Mouse (Mus musculus) gastrocnemius, postnatal 4 days (tissue): ENCODE measurements around the gene Cux1. TPM values are rescaled to one million over a fixed set of nuclear protein-coding genes. Genes with fewer than 3 reads are reported as not detected.
"Not testable (repeated sequence)": the region's sequence is repeated elsewhere in the genome, so short reads cannot be mapped to it uniquely, and the experiment has no call there.

Source experiments
- DNase-seq, 2 experiments: peaks; one replicate each; pipeline ENCODE4 v3.0.0; 2021 to 2022; ENCODE audit warnings: low spot score in 2 of 2, mixed read lengths in 2 of 2
- total RNA-seq, 2 experiments: library from RNA; stranded (reverse); gene quantifications; 2 replicates each; pipeline ENCODE4 v1.2.3; 2021

Cux1 gene
- total RNA-seq, 2 experiments from 2014 or later, result 118 to 123 TPM

DNA sequence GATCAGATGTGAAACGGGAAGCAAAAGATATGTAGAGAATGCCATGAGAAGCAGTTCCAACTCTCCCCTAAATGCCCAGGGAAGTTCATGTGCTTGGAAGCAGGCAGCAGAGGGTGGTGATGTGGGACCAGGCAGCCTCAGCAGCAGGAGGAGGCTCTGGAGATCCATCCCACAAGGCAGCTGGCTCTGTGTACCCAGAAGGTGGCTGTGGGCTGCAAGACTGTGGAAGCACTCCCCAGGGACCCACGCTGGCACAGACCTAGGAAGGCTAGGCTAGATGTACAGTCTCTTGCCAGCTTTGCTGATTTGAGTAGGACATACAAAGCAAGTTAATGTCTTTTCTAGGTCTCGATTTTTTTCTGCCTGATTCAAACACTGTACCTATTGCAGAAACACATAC is 91.0 kb downstream of the Cux1 start:
- peak in 1 of 2 experiments; percentile 36 for DNase-seq

DNA sequence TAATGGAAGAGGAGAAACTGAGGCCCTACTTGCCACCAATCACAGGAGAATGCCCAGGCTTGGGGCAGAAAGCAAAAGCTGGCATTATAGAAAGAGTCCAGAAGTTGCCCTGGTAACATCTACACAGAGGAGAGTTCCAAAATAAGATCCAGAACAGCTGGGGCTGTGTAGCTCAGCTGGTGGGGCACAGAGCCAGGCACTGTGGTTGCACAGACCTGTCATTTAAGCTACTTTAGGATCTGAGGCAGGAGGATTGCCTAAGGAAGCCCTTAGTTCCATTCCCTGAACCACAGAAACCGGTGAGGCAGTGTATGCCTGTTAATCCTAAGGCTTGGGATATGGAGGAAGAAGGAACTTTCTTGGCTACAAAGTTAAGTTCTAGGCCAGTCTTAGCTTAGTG is 92.1 kb downstream of the Cux1 start:
- peak in 1 of 2 experiments; percentile 36 for DNase-seq

DNA sequence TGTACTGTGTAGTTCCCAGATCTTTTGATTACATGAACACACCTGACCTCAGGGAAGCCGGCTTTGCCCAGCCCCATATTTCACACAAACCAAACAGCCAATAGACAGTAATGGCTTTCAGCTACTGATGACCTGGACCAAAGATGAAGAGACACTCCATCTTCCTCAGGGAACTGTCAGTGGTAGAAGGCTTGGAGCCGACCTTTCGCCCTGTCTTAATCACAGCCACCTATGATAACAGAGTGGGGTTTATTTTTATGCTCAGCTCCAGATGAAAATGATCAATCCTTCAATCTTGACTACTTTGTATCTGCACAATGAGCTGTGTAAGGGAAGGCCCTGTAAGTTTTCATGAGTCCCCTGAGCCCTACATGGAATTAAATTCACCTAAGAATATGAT is 93.2 kb downstream of the Cux1 start:
- no peak for DNase-seq

DNA sequence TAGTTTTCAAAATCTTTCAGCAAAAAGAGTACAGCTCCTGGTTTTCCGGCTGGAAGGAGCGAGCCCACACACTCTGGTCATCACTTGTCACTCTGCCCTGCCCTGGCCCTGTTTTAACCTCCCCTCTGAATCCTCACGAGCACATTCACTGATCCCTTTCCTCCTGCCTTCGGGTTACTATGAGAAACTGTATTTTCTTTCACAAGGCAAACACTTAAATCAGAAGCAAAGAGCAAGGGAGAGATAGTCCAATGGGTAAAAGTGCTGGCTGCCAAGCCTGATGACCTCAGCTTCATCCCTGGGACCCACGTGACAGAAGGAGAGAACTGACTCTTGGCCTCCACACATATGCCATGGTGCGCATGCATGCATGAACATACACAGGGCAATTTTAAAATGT is 94.0 kb downstream of the Cux1 start:
- DNase-seq, result no peak

DNA sequence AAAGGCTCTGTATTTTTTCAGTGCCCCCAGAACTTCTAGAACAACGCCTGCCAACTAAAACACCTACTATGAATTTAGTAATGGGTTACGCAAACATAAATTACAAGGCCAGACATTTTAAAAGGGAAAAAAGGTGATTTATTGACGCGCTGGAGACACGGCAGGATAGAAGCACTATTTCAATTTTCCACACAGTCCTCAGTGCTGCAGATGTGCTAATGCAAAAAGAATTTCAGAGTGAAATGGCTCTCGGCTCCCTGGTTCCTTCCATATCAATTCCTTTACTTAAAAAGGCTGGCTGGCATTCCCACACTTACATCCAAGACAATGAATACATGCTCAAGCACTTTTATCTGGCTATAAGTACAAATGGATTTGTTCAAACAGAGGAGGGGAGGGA is 94.4 kb downstream of the Cux1 start:
- DNase-seq, result no peak

DNA sequence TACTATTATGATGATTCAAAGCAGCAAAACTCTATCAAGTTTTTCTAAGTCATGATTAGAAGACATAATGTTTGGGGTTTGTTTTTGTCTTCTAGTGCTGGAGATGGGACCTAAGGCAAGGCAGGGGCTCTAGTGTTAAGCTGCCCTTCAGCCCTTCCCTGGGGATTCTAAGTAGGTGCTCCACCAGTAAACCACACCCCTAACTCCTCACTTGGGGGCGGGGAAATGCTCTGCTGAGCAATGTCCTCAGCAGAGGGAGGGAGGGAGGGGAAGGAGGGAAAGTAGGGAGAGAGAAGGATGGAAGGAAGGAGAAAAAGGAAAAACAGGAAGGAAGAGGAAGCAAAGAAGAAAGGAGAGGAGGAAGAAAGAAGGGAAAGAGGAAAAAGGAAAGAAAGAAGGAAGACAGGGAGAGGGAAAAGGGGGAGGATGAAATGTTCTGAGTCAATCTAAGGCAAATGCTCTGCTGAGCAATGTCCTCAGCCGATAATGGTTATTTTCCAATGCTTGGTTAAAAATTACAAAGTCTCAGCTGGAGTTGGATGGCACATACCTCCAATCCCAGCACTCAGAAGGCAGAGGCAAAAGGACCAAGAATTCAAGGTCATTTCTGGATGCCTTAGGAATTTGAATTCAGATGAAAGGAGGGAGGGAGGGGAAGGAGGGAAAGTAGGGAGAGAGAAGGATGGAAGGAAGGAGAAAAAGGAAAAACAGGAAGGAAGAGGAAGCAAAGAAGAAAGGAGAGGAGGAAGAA is 96.1 kb downstream of the Cux1 start:
- DNase-seq, result not testable (repeated sequence)

DNA sequence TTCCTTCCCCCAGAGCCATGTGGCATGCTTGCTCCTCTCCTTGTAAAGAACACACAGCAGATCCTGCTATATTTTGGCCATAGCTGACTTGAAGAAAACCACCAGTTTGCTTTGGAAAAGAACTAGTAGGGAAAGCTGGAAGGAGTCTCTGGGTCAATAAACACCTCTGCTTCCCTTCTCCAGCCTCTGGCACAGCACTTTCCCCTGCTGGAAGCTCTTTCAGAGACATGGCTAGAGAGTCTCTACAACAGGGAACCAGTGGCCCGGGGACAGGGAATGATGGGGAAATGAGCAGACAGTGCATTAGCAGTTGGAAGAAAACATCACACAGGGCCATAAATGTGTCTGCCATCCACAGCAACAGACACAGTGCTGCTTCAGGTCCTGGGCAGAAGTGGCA is 98.0 kb downstream of the Cux1 start:
- DNase-seq, result peak in 1 of 2 experiments; percentile 33

DNA sequence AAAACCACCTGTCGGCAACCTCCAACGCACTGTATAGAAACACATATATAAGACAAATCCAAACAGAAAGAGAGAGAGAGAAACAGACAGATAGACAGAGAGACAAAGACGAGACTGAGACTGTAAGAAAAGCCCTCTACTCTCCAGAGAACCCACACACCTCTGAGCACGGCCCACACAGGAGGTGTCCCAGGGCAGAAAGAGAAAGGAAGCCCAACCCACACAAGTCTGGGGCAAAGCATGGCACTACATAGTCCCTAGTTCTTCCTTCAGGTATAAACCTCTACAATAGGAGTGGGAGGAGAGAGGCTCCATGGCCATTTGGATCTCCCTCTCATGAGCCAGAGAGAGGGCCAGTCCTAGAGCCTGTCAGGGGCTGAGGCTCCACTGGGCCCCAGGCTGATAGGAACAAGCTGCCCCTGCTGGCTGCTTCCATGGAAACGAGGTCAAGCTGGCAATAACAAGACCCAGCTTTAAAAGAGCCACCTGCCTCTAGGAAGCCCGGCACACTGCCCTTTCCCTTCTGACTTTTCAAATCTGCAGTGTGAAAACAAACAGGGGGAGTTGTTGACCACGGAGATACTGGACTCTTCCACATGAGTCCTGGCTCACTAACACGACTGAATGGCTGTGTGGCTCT is 99.8 kb downstream of the Cux1 start:
- DNase-seq, result peak in 1 of 2 experiments; percentile 32

DNA sequence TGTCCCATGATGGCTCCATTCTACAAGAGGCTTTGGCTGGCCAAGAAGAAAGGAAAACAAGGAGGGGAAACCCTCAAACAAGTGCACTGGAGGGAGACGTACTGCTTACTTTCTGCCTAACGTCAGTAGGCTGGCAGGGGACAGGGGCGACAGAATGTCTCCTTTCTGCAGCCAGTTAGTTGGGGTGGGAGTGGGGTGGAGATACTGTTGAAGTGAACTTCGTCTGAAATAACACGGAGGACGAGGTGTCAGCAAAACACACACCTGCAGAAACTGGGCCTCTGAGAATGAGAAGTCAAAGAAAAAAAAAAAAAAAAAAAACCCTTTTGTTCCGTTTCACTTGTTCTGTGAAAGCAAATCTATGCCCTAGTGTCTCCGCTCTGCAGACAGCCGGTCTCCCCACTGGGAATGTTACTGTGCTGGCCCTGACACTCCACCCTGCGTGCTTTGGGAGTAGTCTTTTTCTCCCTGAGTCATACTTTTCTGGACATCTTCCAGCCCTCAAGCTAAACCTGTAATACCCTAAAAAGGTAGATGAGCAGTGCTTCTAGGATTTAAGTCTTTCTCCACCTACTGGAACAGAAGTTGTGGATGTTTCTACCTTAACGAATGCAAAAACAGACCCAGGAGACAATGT is 101.4 kb downstream of the Cux1 start:
- DNase-seq, result no peak

DNA sequence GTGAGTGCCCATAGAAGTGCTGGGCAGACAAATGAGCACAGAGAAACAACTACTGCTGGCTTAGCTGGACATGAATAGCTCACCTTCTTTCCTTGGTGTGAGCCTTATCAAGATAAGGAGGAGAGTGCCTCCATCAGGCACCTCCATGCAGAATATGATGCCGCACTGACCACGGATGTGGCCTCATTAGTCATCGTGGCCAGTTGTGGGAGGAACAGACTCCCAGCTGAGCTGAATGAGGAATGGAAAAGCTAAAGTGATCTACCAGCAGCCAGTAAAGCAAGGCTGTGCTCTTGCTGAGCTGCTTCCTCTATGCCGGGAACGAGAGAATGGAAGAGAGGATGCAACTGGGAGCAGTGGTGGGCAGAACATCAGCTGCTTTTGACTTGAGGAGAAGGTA is 101.9 kb downstream of the Cux1 start:
- no peak for DNase-seq

DNA sequence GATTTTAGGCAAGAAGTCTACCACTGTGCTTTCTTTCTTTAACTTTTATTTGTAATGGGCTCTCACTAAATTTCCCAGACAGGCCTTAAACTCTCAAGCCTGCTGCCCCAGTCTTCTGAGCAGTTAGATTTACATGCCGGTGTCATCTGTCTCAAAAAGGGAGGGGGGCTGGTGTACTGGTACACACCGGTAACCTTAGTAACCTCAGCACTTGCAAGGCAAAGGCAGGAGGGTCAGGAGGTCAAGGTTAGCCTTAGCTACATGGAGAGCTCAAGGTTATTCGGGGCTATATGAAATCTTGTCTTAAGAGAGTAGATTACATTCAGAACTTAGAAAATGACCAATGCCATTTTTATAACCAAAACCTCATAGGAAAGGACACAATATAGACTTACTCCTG is 102.4 kb downstream of the Cux1 start:
- no peak for DNase-seq

DNA sequence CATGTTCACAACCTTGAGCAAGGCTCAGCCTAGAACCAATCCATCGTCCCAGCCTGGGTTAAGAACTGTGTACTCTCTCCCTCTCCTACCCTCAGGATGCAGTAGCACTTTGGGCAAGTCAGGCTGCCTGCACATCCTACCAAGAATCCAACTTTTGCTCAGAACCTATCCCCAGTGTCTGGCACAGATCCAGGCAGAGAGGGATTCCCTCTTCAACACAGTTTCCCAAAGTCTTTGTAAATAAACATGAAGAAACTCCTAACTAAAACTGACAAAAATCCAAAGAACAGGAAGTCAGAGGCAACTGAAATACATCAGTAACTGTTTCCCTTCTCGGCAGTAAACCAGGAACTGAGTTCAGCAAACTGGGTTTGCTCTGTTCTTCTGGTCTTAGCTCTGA is 103.2 kb downstream of the Cux1 start:
- no peak for DNase-seq

DNA sequence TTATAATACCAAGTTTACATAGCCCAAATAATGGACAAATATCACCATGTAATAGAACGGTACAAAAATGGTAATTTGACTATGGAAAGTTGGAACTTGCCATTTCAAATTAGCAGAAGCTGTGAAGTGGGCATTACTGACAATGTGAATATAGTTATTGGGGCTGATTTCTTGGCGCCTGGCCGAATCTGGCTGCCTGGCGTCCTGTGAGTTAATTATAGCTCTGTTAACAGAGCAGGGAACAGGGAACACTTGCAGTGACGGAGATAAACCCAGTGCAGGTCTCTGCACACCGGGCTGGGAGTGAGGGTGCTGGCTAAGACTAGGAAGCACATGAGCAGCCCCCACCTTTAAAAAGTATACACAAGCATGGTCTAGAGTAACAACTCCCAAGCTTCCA is 104.7 kb downstream of the Cux1 start:
- no peak for DNase-seq

DNA sequence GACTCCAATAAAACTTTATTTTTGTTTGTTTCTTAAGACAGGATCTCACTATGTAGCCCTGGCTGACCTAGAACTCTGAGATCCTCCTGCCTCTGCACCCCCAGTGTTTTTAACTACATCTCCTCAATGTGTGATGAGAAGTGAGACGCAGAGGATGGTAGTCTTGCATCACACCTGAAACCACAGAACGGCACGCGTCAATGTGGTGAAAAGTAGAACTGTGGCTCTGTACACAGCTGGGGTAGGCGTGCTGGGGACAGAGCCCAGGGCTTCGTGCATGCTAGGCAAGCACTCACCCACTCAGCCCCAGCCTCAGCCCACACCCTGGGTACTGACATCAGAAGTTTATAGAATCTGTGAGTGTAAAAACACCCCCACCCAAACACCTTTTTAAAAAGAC is 107.4 kb downstream of the Cux1 start:
- no peak for DNase-seq

DNA sequence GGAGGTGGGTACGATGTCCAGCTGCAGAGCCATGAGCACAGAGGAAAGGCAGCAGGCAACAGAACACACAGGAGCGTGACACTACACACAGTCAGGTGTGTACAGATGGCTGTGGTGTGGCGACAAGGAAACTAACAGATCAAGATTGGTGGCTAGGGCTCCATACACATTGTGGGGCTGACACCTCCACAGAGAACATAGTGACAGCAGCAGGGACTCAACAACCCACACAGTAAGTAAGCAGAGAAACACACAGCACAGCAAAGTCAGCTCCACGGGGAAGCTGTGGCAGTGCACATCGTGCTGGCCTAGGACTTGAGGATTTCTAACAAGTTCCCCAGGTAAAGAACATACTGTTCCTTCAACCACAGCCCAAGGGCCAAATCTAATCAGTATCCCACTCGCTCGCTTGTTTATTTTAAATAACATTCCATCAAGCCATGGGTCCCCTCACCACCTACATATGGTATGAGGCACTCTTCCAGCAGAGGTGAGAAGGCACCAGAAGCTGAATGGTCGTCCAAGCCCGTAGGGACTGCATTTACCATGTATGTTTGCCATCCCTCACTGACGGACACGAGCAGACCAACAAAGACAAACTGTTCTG is 108.3 kb downstream of the Cux1 start:
- DNase-seq, result no peak

DNA sequence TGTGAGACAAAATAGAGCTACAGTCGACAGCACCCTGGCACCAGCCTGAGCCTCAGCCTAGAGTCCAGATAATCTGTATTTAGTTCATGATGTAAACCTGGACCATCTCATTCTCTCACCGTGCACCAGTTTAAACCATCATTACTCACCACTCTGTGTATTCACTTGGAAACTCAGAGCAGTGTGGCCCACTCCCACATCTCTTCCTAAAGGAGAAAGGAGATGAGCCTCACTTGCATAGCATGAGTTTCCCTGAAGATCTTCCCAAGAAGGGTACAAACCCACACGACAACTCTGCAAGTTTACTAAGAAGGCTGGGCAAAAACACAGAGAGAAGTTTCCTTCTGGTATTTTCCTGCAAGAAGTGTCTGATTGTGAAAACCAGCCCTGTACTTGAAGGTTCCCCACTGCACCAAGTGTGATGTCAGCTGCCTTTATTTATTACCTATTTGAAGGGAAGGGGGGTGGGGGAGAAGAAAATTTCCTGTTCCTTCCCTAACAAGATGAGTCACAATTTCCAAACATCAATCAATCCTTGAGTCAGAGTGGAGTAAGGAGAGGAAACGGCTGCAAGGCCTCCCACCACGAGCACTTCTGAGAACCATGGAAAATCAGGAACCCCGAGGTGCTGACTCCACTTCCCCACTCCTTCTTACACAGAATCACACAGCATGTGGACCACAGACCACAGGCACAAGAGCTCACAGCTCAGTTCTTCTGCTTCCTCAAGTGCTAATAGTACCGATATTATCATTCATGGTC is 109.0 kb downstream of the Cux1 start:
- no peak for DNase-seq

DNA sequence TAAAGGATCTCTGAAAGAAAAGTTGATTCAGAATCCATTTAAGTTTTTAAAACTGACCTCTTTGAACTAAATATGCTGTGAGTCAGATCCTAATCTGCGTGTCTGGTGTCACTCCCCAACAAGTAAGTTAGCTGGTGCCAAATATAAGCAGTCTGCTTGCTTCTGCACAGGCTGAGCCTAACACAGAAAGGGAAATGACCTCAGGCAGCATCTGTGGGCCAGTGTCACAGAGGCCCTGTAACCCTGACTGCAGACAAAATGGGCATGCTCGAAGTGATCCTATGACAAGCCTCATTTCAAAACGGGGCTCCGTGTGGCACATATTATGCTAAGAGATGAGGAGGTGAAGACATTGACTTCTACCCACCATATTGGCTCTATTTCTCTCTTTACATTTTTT is 110.9 kb downstream of the Cux1 start:
- no peak for DNase-seq

DNA sequence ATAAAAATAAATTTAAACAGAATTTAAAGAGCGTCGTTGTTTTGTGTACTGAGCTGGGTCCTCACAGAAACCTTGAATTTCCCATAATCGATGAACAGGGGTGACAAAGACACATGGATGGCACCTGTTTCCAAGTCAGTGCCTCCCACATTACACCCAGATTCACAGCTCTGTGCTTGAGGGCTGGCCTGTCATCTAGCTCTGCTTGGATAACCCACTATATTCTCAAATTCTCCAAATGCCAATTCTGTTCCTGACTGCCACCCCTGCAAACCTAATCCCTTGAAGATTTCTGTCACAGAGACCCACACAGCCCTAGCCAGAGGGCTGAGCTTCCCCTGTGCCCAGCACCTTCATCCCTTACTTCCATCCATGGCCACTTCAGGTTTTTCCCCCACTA is 114.6 kb downstream of the Cux1 start:
- no peak for DNase-seq

DNA sequence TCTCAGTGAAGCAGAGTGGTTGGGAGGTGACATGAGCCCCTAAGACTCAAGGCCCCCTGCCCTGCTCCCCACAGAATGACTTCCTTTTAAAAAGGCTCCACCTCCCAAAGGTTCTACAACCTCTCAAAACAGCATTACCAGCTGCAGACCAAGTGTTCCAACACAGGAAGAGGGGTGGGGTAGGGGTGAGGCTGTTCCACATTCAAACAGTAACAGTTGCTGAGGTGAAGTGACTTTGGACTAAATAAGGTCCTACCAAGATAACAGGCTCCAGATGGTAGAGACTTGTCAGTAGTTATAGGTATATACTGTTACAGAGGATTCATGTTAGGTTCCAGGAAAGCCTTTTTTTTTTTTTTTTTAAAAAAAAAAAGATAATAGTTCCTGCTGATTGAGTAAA is 117.5 kb downstream of the Cux1 start:
- no peak for DNase-seq

DNA sequence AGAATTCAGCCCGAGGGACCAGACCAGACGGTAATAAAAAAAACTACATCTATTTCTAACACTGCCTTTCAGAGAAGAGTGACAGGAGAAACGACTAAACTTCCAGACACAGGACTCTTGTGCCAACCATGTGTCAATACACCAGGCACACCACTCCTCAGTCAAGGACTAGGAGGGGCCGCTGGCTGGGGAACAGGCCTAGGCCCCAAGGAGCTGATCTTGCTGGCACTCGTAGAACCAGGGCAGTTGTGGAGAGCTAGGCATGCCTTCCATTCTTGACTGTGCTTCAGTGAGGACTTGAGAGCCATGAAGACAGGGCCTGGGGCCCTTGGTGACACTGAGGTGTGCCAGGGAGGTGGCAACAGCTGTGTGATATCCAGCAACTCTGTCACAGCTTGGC is 121.3 kb downstream of the Cux1 start:
- DNase-seq, result no peak
